Mouse (Mus musculus) midbrain, embryonic 16.5 days (tissue): ENCODE data around the gene Serbp1. TPM values are rescaled to one million over a fixed set of nuclear protein-coding genes. Genes with fewer than 3 reads are reported as not detected.

ENCODE experiments used
- ATAC-seq: fragments of 200-750 bp; cut with Nextera tagmentation; 2 replicates; pipeline ENCODE4 v1.8.0; 2017; ENCODE audit warnings: moderate TSS enrichment
- H3K27ac ChIP-seq: fragments of 300-500 bp; sonication (generic); 2 replicates; pipeline ENCODE4 v1.5.1; 2014; ENCODE audit warnings: mild to moderate bottlenecking, low read length, mixed read lengths
- H3K27me3 ChIP-seq: fragments of 300-500 bp; sonication (generic); 2 replicates; pipeline ENCODE4 v1.6.1; 2014; ENCODE audit warnings: low read depth, low read length, mixed read lengths; ENCODE audit not compliant: control insufficient read depth, insufficient read depth
- H3K36me3 ChIP-seq: fragments of 300-500 bp; sonication (generic); 2 replicates; pipeline ENCODE4 v1.6.1; 2014; ENCODE audit warnings: mild to moderate bottlenecking, low read length, moderate library complexity, mixed read lengths; ENCODE audit not compliant: control insufficient read depth, insufficient read depth
- H3K4me1 ChIP-seq: fragments of 300-500 bp; sonication (generic); 2 replicates; pipeline ENCODE4 v1.6.1; 2014; ENCODE audit warnings: mild to moderate bottlenecking, low read length, mixed read lengths; ENCODE audit not compliant: control insufficient read depth, insufficient read depth
- H3K4me2 ChIP-seq: fragments of 300-500 bp; sonication (generic); 2 replicates; pipeline ENCODE4 v1.6.1; 2014; ENCODE audit warnings: mild to moderate bottlenecking, low read length, mixed read lengths
- H3K4me3 ChIP-seq: fragments of 300-500 bp; sonication (generic); 2 replicates; pipeline ENCODE4 v1.5.1; 2014; ENCODE audit warnings: low read depth, mild to moderate bottlenecking, low read length, moderate library complexity, mixed read lengths
- H3K9ac ChIP-seq: fragments of 300-500 bp; sonication (generic); 2 replicates; pipeline ENCODE4 v1.6.1; 2014; ENCODE audit warnings: low read depth, low read length, mixed read lengths
- H3K9me3 ChIP-seq: fragments of 300-500 bp; sonication (generic); replicated peaks from 2 replicates; pipeline ENCODE4 v1.6.1; 2014; ENCODE audit warnings: mild to moderate bottlenecking, low read length, mixed read lengths; ENCODE audit not compliant: control insufficient read depth, poor library complexity, severe bottlenecking
- WGBS: fragments of 180-500 bp; shearing (Covaris S2); extraction: QIAGEN DNeasy Blood & Tissue Kit; methylation state at CpG from one replicate; pipeline ENCODE4 v1.1.7; 2014; 5-methylcytosine and 5-hydroxymethylcytosine counted together
- polyA plus RNA-seq: library from polyadenylated mRNA; unstranded; fragments of >200 nt; fragmentation: Nextera tagmentation; extraction: Ambion mirVana; gene quantifications from 2 replicates; pipeline ENCODE4 v1.2.1, GENCODE M21; 2015

The Serbp1 gene
- polyA plus RNA-seq, 1 experiment from 2014 or later, result 270 TPM

GRCm38 (mm10) chr6:67228459-67229107, 9.4 kb upstream of the Serbp1 start:
- 6% methylated on average over 18 of the region's 18 CpGs for WGBS
- peaks cover 15% of the 10 kb centered on the region for H3K4me1 ChIP-seq
- ATAC-seq, result peak; percentile 85
- no peaks in the 10 kb centered on the region for H3K36me3 ChIP-seq
- H3K9me3 ChIP-seq, result no peaks in the 10 kb centered on the region
- H3K27ac ChIP-seq, result 0 out of 2 replicates have a peak overlapping the region, but pooled peaks have one; percentile 47
- H3K4me3 ChIP-seq, result peak overlapping the region; percentile 27
- H3K4me2 ChIP-seq, result peak overlapping the region; percentile 49
- peak overlapping the region; percentile 32 for H3K9ac ChIP-seq
- no peaks in the 10 kb centered on the region for H3K27me3 ChIP-seq

GRCm38 (mm10) chr6:67229521-67229920, 8.5 kb upstream of the Serbp1 start:
- H3K9me3 ChIP-seq, result no peaks in the 10 kb centered on the region
- no peak overlapping the region for H3K4me3 ChIP-seq
- no peaks in the 10 kb centered on the region for H3K27me3 ChIP-seq
- ATAC-seq, result no peak
- peaks cover 15% of the 10 kb centered on the region for H3K4me1 ChIP-seq
- WGBS, result 54% methylated on average over 9 of the region's 9 CpGs
- no peak overlapping the region for H3K27ac ChIP-seq
- H3K36me3 ChIP-seq, result no peaks in the 10 kb centered on the region
- no peak overlapping the region for H3K9ac ChIP-seq
- no peak overlapping the region for H3K4me2 ChIP-seq

GRCm38 (mm10) chr6:67229922-67230518, 8.0 kb upstream of the Serbp1 start:
- 14% methylated on average over 11 of the region's 11 CpGs for WGBS
- Histone ChIP-seq H3K9me3 (no peaks in the 10 kb centered on the region), H3K9ac (no peak overlapping the region), H3K4me3 (no peak overlapping the region), H3K36me3 (no peaks in the 10 kb centered on the region), H3K4me2 (no peak overlapping the region), H3K27ac (no peak overlapping the region), H3K4me1 (peaks cover 15% of the 10 kb centered on the region), H3K27me3 (no peaks in the 10 kb centered on the region)
- ATAC-seq, result no peak

- H3K4me1 ChIP-seq, result peaks cover 15% of the 10 kb centered on the region
- H3K27ac ChIP-seq, result no peak overlapping the region
- no peaks in the 10 kb centered on the region for H3K36me3 ChIP-seq
- no peak overlapping the region for H3K4me2 ChIP-seq
- H3K9me3 ChIP-seq, result no peaks in the 10 kb centered on the region
- no peaks in the 10 kb centered on the region for H3K27me3 ChIP-seq
- ATAC-seq, result no peak
- no peak overlapping the region for H3K4me3 ChIP-seq
- H3K9ac ChIP-seq, result no peak overlapping the region
These were observed 7.0 kb upstream of the Serbp1 start for GRCm38 (mm10) chr6:67230950-67231349.

GRCm38 (mm10) chr6:67235649-67236048, 2.3 kb upstream of the Serbp1 start:
- no peaks in the 10 kb centered on the region for H3K36me3 ChIP-seq
- 90% methylated on average over 3 of the region's 3 CpGs for WGBS
- no peaks in the 10 kb centered on the region for H3K27me3 ChIP-seq
- no peaks in the 10 kb centered on the region for H3K9me3 ChIP-seq
- no peak overlapping the region for H3K27ac ChIP-seq
- no peak for ATAC-seq
- no peak overlapping the region for H3K9ac ChIP-seq
- no peaks in the 10 kb centered on the region for H3K4me1 ChIP-seq
- H3K4me2 ChIP-seq, result no peak overlapping the region
- H3K4me3 ChIP-seq, result no peak overlapping the region

GRCm38 (mm10) chr6:67236491-67237234, 1.3 kb upstream of the Serbp1 start:
- Histone ChIP-seq H3K4me1 (no peaks in the 10 kb centered on the region), H3K9me3 (no peaks in the 10 kb centered on the region), H3K9ac (no peak overlapping the region), H3K4me2 (no peak overlapping the region), H3K4me3 (no peak overlapping the region), H3K27me3 (no peaks in the 10 kb centered on the region), H3K27ac (no peak overlapping the region), H3K36me3 (no peaks in the 10 kb centered on the region)
- 88% methylated on average over 7 of the region's 7 CpGs for WGBS
- ATAC-seq, result no peak

- H3K4me3 ChIP-seq, result no peak overlapping the region
- 97% methylated on average over 3 of the region's 3 CpGs for WGBS
These were observed 3.3 kb downstream of the Serbp1 start for GRCm38 (mm10) chr6:67241263-67241662.

GRCm38 (mm10) chr6:67243765-67244420, 5.9 kb downstream of the Serbp1 start:
- H3K27ac ChIP-seq, result no peak overlapping the region
- no peak for ATAC-seq
- H3K4me1 ChIP-seq, result no peaks in the 10 kb centered on the region
- no peak overlapping the region for H3K4me3 ChIP-seq
- no peak overlapping the region for H3K9ac ChIP-seq
- no peaks in the 10 kb centered on the region for H3K9me3 ChIP-seq
- H3K36me3 ChIP-seq, result no peaks in the 10 kb centered on the region
- H3K27me3 ChIP-seq, result no peaks in the 10 kb centered on the region
- H3K4me2 ChIP-seq, result no peak overlapping the region
- 94% methylated on average over 7 of the region's 7 CpGs for WGBS

More at GRCm38 (mm10) chr6:67241263-67241662, 3.3 kb downstream of the Serbp1 start:
- Histone ChIP-seq H3K9me3 (no peaks in the 10 kb centered on the region), H3K9ac (no peak overlapping the region), H3K36me3 (no peaks in the 10 kb centered on the region), H3K27me3 (no peaks in the 10 kb centered on the region), H3K27ac (no peak overlapping the region), H3K4me1 (no peaks in the 10 kb centered on the region), H3K4me2 (no peak overlapping the region)
- no peak for ATAC-seq
